Mouse (Mus musculus): Measurements from ENCODE around the gene Grhl3. TPM values are rescaled to one million over a fixed set of nuclear protein-coding genes. Genes with fewer than 3 reads are reported as not detected.

The Grhl3 gene
- polyA plus RNA-seq, 1 experiment from 2014 or later, result 37.0 TPM

- H3K9ac ChIP-seq, result no peak overlapping the region
- WGBS, result 79% methylated on average over 7 of the region's 7 CpGs
- no peak for ATAC-seq (ENCODE audit: insufficient read depth, low FRiP score, low read depth)
- H3K4me2 ChIP-seq, result no peak overlapping the region
- H3K36me3 ChIP-seq, result no peaks in the 10 kb centered on the region
- no peak overlapping the region for H3K4me3 ChIP-seq (replicated peaks)
- H3K27me3 ChIP-seq (replicated peaks), result no peaks in the 10 kb centered on the region
- no peak overlapping the region for H3K27ac ChIP-seq
- H3K4me1 ChIP-seq, result peaks cover 35% of the 10 kb centered on the region
- H3K9me3 ChIP-seq, result no peaks in the 10 kb centered on the region
These were observed 27.4 kb downstream of the Grhl3 start for GRCm38 (mm10) chr4:135546008-135546407.

- H3K4me1 ChIP-seq, result peaks cover 35% of the 10 kb centered on the region
- 7% methylated on average over 8 of the region's 8 CpGs for WGBS
- no peak overlapping the region for H3K27ac ChIP-seq
- H3K9ac ChIP-seq, result no peak overlapping the region
- H3K4me3 ChIP-seq (replicated peaks), result peak overlapping the region; percentile 26
- peak overlapping the region; percentile 48 for H3K4me2 ChIP-seq
- no peaks in the 10 kb centered on the region for H3K9me3 ChIP-seq
- H3K36me3 ChIP-seq, result no peaks in the 10 kb centered on the region
- H3K27me3 ChIP-seq (replicated peaks), result no peaks in the 10 kb centered on the region
- no peak for ATAC-seq (ENCODE audit: insufficient read depth, low FRiP score, low read depth)
These were observed 28.3 kb downstream of the Grhl3 start for GRCm38 (mm10) chr4:135545080-135545511.

- Histone ChIP-seq H3K27ac (no peak overlapping the region), H3K9ac (no peak overlapping the region), H3K4me2 (no peak overlapping the region), H3K4me1 (peaks cover 29% of the 10 kb centered on the region), H3K27me3 (replicated peaks) (no peaks in the 10 kb centered on the region), H3K4me3 (replicated peaks) (no peak overlapping the region), H3K36me3 (no peaks in the 10 kb centered on the region), H3K9me3 (no peaks in the 10 kb centered on the region)
- WGBS, result 91% methylated on average over 2 of the region's 2 CpGs
- no peak for ATAC-seq (ENCODE audit: insufficient read depth, low FRiP score, low read depth)
These were observed 29.1 kb downstream of the Grhl3 start for GRCm38 (mm10) chr4:135544284-135544683.

GRCm38 (mm10) chr4:135540057-135540456, 33.4 kb downstream of the Grhl3 start:
- Histone ChIP-seq H3K36me3 (no peaks in the 10 kb centered on the region), H3K4me3 (replicated peaks) (no peak overlapping the region), H3K9ac (no peak overlapping the region), H3K4me1 (0 out of 2 replicates have a peak, but pooled peaks cover 4% of the 10 kb centered on the region), H3K4me2 (no peak overlapping the region), H3K27ac (no peak overlapping the region), H3K27me3 (replicated peaks) (no peaks in the 10 kb centered on the region), H3K9me3 (no peaks in the 10 kb centered on the region)
- WGBS, result 69% methylated on average over 9 of the region's 9 CpGs
- ATAC-seq (ENCODE audit: insufficient read depth, low FRiP score, low read depth), result no peak

DNA sequence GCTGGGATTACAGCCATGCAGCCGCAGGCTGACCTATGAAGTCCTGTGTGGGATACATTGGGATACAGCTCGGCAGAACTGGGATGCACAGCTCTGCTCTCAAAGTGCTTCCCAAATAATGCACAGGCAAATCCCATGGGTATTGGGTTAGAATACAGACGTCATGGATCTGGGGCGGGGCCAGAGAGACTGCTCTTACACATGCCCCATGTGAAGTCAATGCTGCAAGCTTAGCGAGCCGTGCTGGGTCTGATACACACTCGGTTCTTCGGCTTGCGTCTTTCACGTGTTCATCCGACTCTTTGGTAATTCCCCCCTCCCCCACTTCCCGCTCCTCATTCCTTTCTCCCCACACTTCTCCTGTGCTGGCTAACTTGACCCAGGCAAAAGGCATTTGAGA, 34.4 kb downstream of the Grhl3 start:
- H3K4me2 ChIP-seq, result no peak overlapping the region

DNA sequence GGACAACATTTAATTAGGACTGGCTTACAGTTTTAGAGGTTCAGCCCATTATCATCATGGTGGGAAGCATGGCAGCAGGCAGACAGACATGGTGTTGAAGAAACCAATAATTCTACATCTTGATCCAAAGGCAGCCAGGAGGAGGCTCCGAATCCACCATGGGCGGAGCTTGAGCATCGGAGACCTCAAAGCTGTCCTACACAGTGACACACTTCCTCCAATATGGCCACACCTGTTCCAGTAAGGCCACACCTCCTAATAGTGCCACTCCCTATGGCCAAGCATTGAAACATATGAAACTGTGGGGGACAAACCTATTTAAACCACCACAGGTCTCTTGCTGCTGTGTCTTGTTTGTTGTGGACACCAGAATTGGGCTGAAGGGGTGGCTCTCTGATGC, 38.4 kb downstream of the Grhl3 start:
- 94% methylated on average over 3 of the region's 3 CpGs for WGBS
- Histone ChIP-seq H3K4me1 (no peaks in the 10 kb centered on the region), H3K9me3 (no peaks in the 10 kb centered on the region), H3K27ac (no peak overlapping the region), H3K4me2 (no peak overlapping the region), H3K36me3 (no peaks in the 10 kb centered on the region), H3K27me3 (replicated peaks) (no peaks in the 10 kb centered on the region), H3K4me3 (replicated peaks) (no peak overlapping the region), H3K9ac (no peak overlapping the region)
- no peak for ATAC-seq (ENCODE audit: insufficient read depth, low FRiP score, low read depth)

More for the DNA sequence above, 34.4 kb downstream of the Grhl3 start:
- Histone ChIP-seq H3K27me3 (replicated peaks) (no peaks in the 10 kb centered on the region), H3K4me3 (replicated peaks) (no peak overlapping the region), H3K27ac (no peak overlapping the region), H3K9me3 (no peaks in the 10 kb centered on the region), H3K9ac (no peak overlapping the region), H3K36me3 (no peaks in the 10 kb centered on the region), H3K4me1 (no peaks in the 10 kb centered on the region)
- 80% methylated on average over 12 of the region's 12 CpGs for WGBS
- ATAC-seq (ENCODE audit: insufficient read depth, low FRiP score, low read depth), result no peak

DNA sequence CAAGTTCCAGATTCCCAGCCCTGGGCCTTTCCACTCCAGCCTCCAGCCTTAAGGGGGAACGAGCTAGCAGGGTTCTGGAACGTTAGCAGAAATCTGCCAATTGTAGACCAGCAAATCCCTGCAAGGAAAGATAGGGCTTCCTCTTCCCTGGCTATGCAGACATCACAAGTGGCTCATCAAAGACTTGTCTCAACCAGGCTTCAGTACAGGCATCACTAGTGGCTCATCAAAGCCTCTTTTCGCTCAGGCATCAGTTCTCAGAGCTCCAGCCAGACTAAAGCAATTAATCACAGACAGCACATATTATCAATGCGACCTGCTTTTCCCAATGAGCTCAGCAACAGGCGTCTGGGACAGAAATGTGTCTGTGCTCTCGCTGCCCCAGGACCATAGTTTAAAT, 40.4 kb downstream of the Grhl3 start:
- Histone ChIP-seq H3K9me3 (no peaks in the 10 kb centered on the region), H3K4me3 (replicated peaks) (no peak overlapping the region), H3K9ac (no peak overlapping the region), H3K4me2 (no peak overlapping the region), H3K4me1 (no peaks in the 10 kb centered on the region), H3K36me3 (no peaks in the 10 kb centered on the region), H3K27me3 (replicated peaks) (no peaks in the 10 kb centered on the region), H3K27ac (no peak overlapping the region)
- ATAC-seq (ENCODE audit: insufficient read depth, low FRiP score, low read depth), result no peak
- WGBS, result 63% methylated on average over 6 of the region's 6 CpGs

- Histone ChIP-seq H3K27ac (no peak overlapping the region), H3K4me1 (no peaks in the 10 kb centered on the region), H3K27me3 (replicated peaks) (no peaks in the 10 kb centered on the region), H3K9me3 (no peaks in the 10 kb centered on the region), H3K4me2 (no peak overlapping the region), H3K4me3 (replicated peaks) (no peak overlapping the region), H3K36me3 (no peaks in the 10 kb centered on the region), H3K9ac (no peak overlapping the region)
- no peak for ATAC-seq (ENCODE audit: insufficient read depth, low FRiP score, low read depth)
- 52% methylated on average over 9 of the region's 9 CpGs for WGBS
These were observed 41.4 kb downstream of the Grhl3 start for GRCm38 (mm10) chr4:135531771-135532613.

DNA sequence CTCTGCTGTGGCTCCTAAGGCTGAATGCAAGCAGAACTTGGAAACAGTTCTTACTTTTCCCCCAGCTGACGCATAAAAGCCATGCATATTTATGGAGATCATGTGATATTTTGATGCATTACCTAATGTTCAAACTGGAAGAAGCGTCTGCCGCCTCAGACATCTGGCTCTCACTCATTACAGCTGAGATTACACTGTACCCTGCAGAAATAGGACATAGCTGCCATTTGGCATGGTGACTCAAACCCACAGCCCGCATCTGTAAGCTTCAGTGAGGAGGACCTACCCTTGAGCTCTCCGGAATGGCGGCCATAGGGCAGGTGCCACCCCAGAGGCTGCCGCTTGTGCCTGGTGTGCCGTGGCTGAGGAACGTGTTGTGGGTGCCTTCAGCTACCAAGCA, 42.2 kb downstream of the Grhl3 start:
- WGBS, result 84% methylated on average over 9 of the region's 9 CpGs
- Histone ChIP-seq H3K36me3 (no peaks in the 10 kb centered on the region), H3K4me1 (no peaks in the 10 kb centered on the region)

DNA sequence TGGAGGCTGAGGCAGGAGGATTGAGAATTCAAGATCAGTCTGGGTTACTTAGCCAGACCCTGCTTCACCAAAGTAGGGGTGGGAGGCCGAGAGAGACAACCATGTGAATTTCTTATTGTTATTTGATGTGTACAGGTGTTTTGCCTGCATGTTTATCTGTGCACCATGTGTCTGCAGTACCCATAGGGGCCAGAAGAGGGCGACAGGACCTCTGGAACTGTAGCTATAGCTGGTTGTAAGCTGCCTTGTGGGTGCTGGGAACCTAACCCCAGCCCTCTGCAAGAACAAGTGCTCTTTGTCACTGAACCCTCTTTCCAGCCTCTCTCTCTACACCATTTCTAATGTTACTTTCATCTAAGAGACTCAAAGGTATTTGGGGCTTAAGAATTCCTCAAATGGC, 43.2 kb downstream of the Grhl3 start:
- no peak overlapping the region for H3K9ac ChIP-seq
- no peak overlapping the region for H3K4me3 ChIP-seq (replicated peaks)
- H3K27ac ChIP-seq, result no peak overlapping the region
- no peaks in the 10 kb centered on the region for H3K4me1 ChIP-seq
- no peaks in the 10 kb centered on the region; the same call in 1 of the 2 replicates for H3K27me3 ChIP-seq (replicated peaks)
- no peak for ATAC-seq (ENCODE audit: insufficient read depth, low FRiP score, low read depth)
- 63% methylated on average over 2 of the region's 2 CpGs for WGBS
- H3K9me3 ChIP-seq, result no peaks in the 10 kb centered on the region
- no peak overlapping the region for H3K4me2 ChIP-seq
- H3K36me3 ChIP-seq, result no peaks in the 10 kb centered on the region

More for the DNA sequence above, 42.2 kb downstream of the Grhl3 start:
- no peak overlapping the region for H3K4me3 ChIP-seq (replicated peaks)
- no peaks in the 10 kb centered on the region for H3K27me3 ChIP-seq (replicated peaks)
- no peaks in the 10 kb centered on the region for H3K9me3 ChIP-seq
- no peak for ATAC-seq (ENCODE audit: insufficient read depth, low FRiP score, low read depth)
- H3K27ac ChIP-seq, result no peak overlapping the region
- H3K9ac ChIP-seq, result no peak overlapping the region
- no peak overlapping the region for H3K4me2 ChIP-seq

GRCm38 (mm10) chr4:135526039-135526710, 47.3 kb downstream of the Grhl3 start:
- no peak overlapping the region for H3K9ac ChIP-seq
- H3K36me3 ChIP-seq, result no peaks in the 10 kb centered on the region
- H3K4me2 ChIP-seq, result no peak overlapping the region
- no peaks in the 10 kb centered on the region for H3K9me3 ChIP-seq
- H3K4me1 ChIP-seq, result no peaks in the 10 kb centered on the region
- H3K27ac ChIP-seq, result no peak overlapping the region
- H3K27me3 ChIP-seq (replicated peaks), result no peaks in the 10 kb centered on the region; the same call in 1 of the 2 replicates
- H3K4me3 ChIP-seq (replicated peaks), result no peak overlapping the region
- WGBS, result 37% methylated on average over 14 of the region's 14 CpGs
- no peak for ATAC-seq (ENCODE audit: insufficient read depth, low FRiP score, low read depth)

- no peak overlapping the region for H3K4me2 ChIP-seq
- WGBS, result 70% methylated on average over 12 of the region's 12 CpGs
These were observed 48.4 kb downstream of the Grhl3 start for GRCm38 (mm10) chr4:135525057-135525456.

More at GRCm38 (mm10) chr4:135525057-135525456, 48.4 kb downstream of the Grhl3 start:
- no peaks in the 10 kb centered on the region for H3K9me3 ChIP-seq
- H3K9ac ChIP-seq, result no peak overlapping the region
- H3K4me3 ChIP-seq (replicated peaks), result no peak overlapping the region
- H3K27me3 ChIP-seq (replicated peaks), result no peaks in the 10 kb centered on the region; the same call in 1 of the 2 replicates
- no peaks in the 10 kb centered on the region for H3K36me3 ChIP-seq
- no peak for ATAC-seq (ENCODE audit: insufficient read depth, low FRiP score, low read depth)
- no peak overlapping the region for H3K27ac ChIP-seq
- H3K4me1 ChIP-seq, result no peaks in the 10 kb centered on the region

Measured in stomach, embryonic 15.5 days (tissue).